Comparison of ENCODE assay signal across 9 mouse cellular contexts in genomic region chr3:87935776-87936175, GRCm38 (mm10). TPM values are rescaled to one million over a fixed set of nuclear protein-coding genes. Genes with fewer than 3 reads are reported as not detected.
DNase-seq lines count a peak whose midpoint lies in the region; TF ChIP-seq lines count a peak whose summit lies in the region.
"Had no signal": no experiment of that assay in that cellular context is flagged by ENCODE, and none has a peak within 500 bp of the region (broad histone marks: within the 10 kb centered on the region; RNA-seq: fewer than 3 reads in every experiment).

No protein-coding gene starts in this region.

- in situ Hi-C loops in ES-E14 (cut with MboI; ENCODE audit: low sequenced_read_pairs in 2 of 2, unreplicated experiment in 2 of 2) = loop anchor here in 1 of 2 experiments (5.0 kb wide), 1 partner anchor 52 kb away; no protein-coding TSS in a partner anchor

- peak; percentile 92 for TF ChIP-seq CTCF in brain, embryonic 14.5 days (IDR thresholded peaks at IDR 0.05; ENCODE audit: borderline replicate concordance, extremely low read depth, insufficient read depth, insufficient read length)
- TF ChIP-seq CTCF in layer of hippocampus, adult 2 months (conservative IDR thresholded peaks at IDR 0.05) = peak; percentile 99

- peak; percentile 71 for DNase-seq in ES-E14 (ENCODE audit: low read depth, low spot score)
- peak; percentile 89 for DNase-seq in brain, embryonic 14.5 days (ENCODE audit: low read depth)
- peak; percentile 85 for DNase-seq in forebrain, embryonic 10.5 days (ENCODE audit: extremely low spot score, low spot score)
- DNase-seq in heart, postnatal 4 days = peak; percentile 89
- DNase-seq in layer of hippocampus, adult 2 months (ENCODE audit: low spot score in 2 of 2) = peak; percentile 75 to 85
- peak; percentile 89 for DNase-seq in lung, postnatal 10 days
- DNase-seq in retina, adult 2 months (ENCODE audit: low read depth, low spot score) = peak; percentile 25
- peak; percentile 63 for DNase-seq in urinary bladder, adult 2 months (ENCODE audit: low spot score)

- peaks cover 2 to 9% of the 10 kb centered on the region in 2 experiments; a peak in 3 of 4 replicates for H3K4me1 ChIP-seq in ES-E14 (ENCODE audit: control insufficient read depth in 2 of 2, insufficient read depth in 2 of 2, low read length in 2 of 2, poor library complexity in 1 of 2)
- H3K4me1 ChIP-seq in forebrain, embryonic 10.5 days = peaks cover 35% of the 10 kb centered on the region

- H3K27me3 ChIP-seq in forebrain, embryonic 10.5 days (ENCODE audit: poor library complexity, severe bottlenecking) = no peaks in the 10 kb centered on the region
- H3K27me3 ChIP-seq: heart, embryonic 15.5 days had no signal

- H3K27ac ChIP-seq in ES-E14 (ENCODE audit: insufficient read depth, low read depth, low read length, poor library complexity, severe bottlenecking) = no peak overlapping the region
- peak overlapping the region; percentile 71 for H3K27ac ChIP-seq in forebrain, embryonic 10.5 days
- no peak overlapping the region for H3K27ac ChIP-seq in layer of hippocampus, adult 2 months
- H3K27ac ChIP-seq: heart, embryonic 15.5 days had no signal

- H3K4me3 ChIP-seq in ES-E14 (ENCODE audit: insufficient read depth in 1 of 2, low read depth in 1 of 2, low read length in 2 of 2, poor library complexity in 1 of 2, severe bottlenecking in 1 of 2) = no peak overlapping the region
- H3K4me3 ChIP-seq in forebrain, embryonic 10.5 days = no peak overlapping the region; the same call in 1 of the 2 replicates
- peak overlapping the region; percentile 5; the same call in 1 of the 2 replicates for H3K4me3 ChIP-seq in layer of hippocampus, adult 2 months
- H3K4me3 ChIP-seq: heart, embryonic 15.5 days had no signal

- WGBS in forebrain, embryonic 10.5 days = over 99% methylated on average over 2 of the region's 2 CpGs

- no peaks in the 10 kb centered on the region for H3K9me3 ChIP-seq in ES-E14 (ENCODE audit: control insufficient read depth, insufficient read depth, low read depth, low read length)
- no peaks in the 10 kb centered on the region for H3K9me3 ChIP-seq in forebrain, embryonic 10.5 days
- H3K9me3 ChIP-seq: heart, embryonic 15.5 days had no signal

- peaks cover 53% of the 10 kb centered on the region for H3K36me3 ChIP-seq in ES-E14 (ENCODE audit: control insufficient read depth, insufficient read depth, low read length, poor library complexity, severe bottlenecking)
- peaks cover 96% of the 10 kb centered on the region for H3K36me3 ChIP-seq in forebrain, embryonic 10.5 days (replicated peaks)

- no peak for TF ChIP-seq POLR2A in brain, embryonic 14.5 days (IDR thresholded peaks at IDR 0.05; ENCODE audit: borderline replicate concordance, extremely low read depth, insufficient read depth, insufficient read length, poor library complexity, severe bottlenecking)

- no peak overlapping the region for H3K9ac ChIP-seq in ES-E14 (ENCODE audit: insufficient read depth, low read depth, low read length, poor library complexity, severe bottlenecking)
- H3K9ac ChIP-seq: heart, embryonic 15.5 days had no signal

TF ChIP-seq in ES-E14, 5 proteins besides CTCF, POLR2A, EP300 and RAD21:
- TF ChIP-seq ZC3H11A (IDR thresholded peaks at IDR 0.05; ENCODE audit: borderline replicate concordance, low read depth, low read length) (peak; percentile 86), CHD2 (IDR thresholded peaks at IDR 0.05; ENCODE audit: low read depth, low read length) (no peak)

RNA-seq across cellular contexts. Expression of gene Rrnad1, which starts 5.3 kb away (rescaled TPM):
- 22.0 and 25.5 TPM in 2 replicates for total RNA-seq in ES-E14 (2012; rRNA removed)
- polyA plus RNA-seq in brain, embryonic 14.5 days (2012; rRNA removed) = 41.0 and 55.9 TPM in 2 replicates
- 19.1 and 22.8 TPM in 2 replicates for polyA plus RNA-seq in forebrain, embryonic 10.5 days (2016; fragmentation: Nextera tagmentation; extraction: Ambion mirVana)
- total RNA-seq in heart, postnatal 4 days (2021) = 1 to 10 TPM; 7.7 to 8.9 TPM
- total RNA-seq in layer of hippocampus, adult 2 months (2021) = 10 to 100 TPM; 24.7 to 27.4 TPM
- polyA plus RNA-seq in urinary bladder, adult 2 months (2012; rRNA removed) = 28.4 and 33.2 TPM in 2 replicates

RNA-seq across cellular contexts. Expression of gene Isg20l2, which starts 5.7 kb away (rescaled TPM):
- total RNA-seq in ES-E14 (2012; rRNA removed) = 33.6 and 40.1 TPM in 2 replicates
- polyA plus RNA-seq in brain, embryonic 14.5 days (2012; rRNA removed) = 29.2 and 29.4 TPM in 2 replicates
- polyA plus RNA-seq in forebrain, embryonic 10.5 days (2016; fragmentation: Nextera tagmentation; extraction: Ambion mirVana) = 87.7 and 88.3 TPM in 2 replicates
- total RNA-seq in heart, postnatal 4 days (2021) = 10 to 100 TPM; 20.1 to 21.2 TPM
- 10 to 100 TPM; 14.2 to 15.8 TPM for total RNA-seq in layer of hippocampus, adult 2 months (2021)
- 22.8 and 24.0 TPM in 2 replicates for polyA plus RNA-seq in urinary bladder, adult 2 months (2012; rRNA removed)

RNA-seq across cellular contexts. Expression of gene Crabp2, which starts 12.7 kb away (rescaled TPM):
- 9.4 and 19.7 TPM in 2 replicates for total RNA-seq in ES-E14 (2012; rRNA removed)
- polyA plus RNA-seq in brain, embryonic 14.5 days (2012; rRNA removed) = 20.0 and 33.4 TPM in 2 replicates
- polyA plus RNA-seq in forebrain, embryonic 10.5 days (2016; fragmentation: Nextera tagmentation; extraction: Ambion mirVana) = 834 and 866 TPM in 2 replicates
- 1 to 10 TPM in 1 of 2 experiments, under 1 TPM in 1; 0.91 to 1.0 TPM for total RNA-seq in heart, postnatal 4 days (2021)
- total RNA-seq in layer of hippocampus, adult 2 months (2021) = 1 to 10 TPM; 1.6 to 3.7 TPM
- 0.91 and 1.4 TPM in 2 replicates for polyA plus RNA-seq in urinary bladder, adult 2 months (2012; rRNA removed)

RNA-seq across cellular contexts. Expression of gene Mrpl24, which starts 16.5 kb away (rescaled TPM):
- total RNA-seq in ES-E14 (2012; rRNA removed) = 154 and 162 TPM in 2 replicates
- polyA plus RNA-seq in brain, embryonic 14.5 days (2012; rRNA removed) = 76.1 and 81.0 TPM in 2 replicates
- polyA plus RNA-seq in forebrain, embryonic 10.5 days (2016; fragmentation: Nextera tagmentation; extraction: Ambion mirVana) = 71.4 and 74.8 TPM in 2 replicates
- total RNA-seq in heart, postnatal 4 days (2021) = 10 to 100 TPM; 68.2 to 68.9 TPM
- 10 to 100 TPM; 54.3 to 55.1 TPM for total RNA-seq in layer of hippocampus, adult 2 months (2021)
- polyA plus RNA-seq in urinary bladder, adult 2 months (2012; rRNA removed) = 120 and 132 TPM in 2 replicates

RNA-seq across cellular contexts. Expression of gene Hdgf, which starts 29.7 kb away (rescaled TPM):
- 296 and 312 TPM in 2 replicates for total RNA-seq in ES-E14 (2012; rRNA removed)
- polyA plus RNA-seq in brain, embryonic 14.5 days (2012; rRNA removed) = 164 and 172 TPM in 2 replicates
- polyA plus RNA-seq in forebrain, embryonic 10.5 days (2016; fragmentation: Nextera tagmentation; extraction: Ambion mirVana) = 199 and 219 TPM in 2 replicates
- total RNA-seq in heart, postnatal 4 days (2021) = 100 to 1,000 TPM; 146 to 151 TPM
- total RNA-seq in layer of hippocampus, adult 2 months (2021) = 100 to 1,000 TPM; 140 to 146 TPM
- 151 and 152 TPM in 2 replicates for polyA plus RNA-seq in urinary bladder, adult 2 months (2012; rRNA removed)

Comparison
In these comparisons a context has a peak if more than half of its experiments do, and no peak if none do; other contexts are left out.
1. DNase-seq: peak in every context shown above with its lines; median percentile 89 in brain, embryonic 14.5 days; 89 in heart, postnatal 4 days; 89 in lung, postnatal 10 days; 85 in forebrain, embryonic 10.5 days; 80 in layer of hippocampus, adult 2 months; 71 in ES-E14; 63 in urinary bladder, adult 2 months; 25 in retina, adult 2 months.